Mouse (Mus musculus) kidney, postnatal 25 days (tissue): ENCODE results near the gene S100a13.

ENCODE experiments used
- DNase-seq, 2 experiments: peaks; one replicate each; pipeline ENCODE4 v3.0.0; 2021; ENCODE audit warnings: mixed read lengths in 2 of 2

S100a13 gene

DNA sequence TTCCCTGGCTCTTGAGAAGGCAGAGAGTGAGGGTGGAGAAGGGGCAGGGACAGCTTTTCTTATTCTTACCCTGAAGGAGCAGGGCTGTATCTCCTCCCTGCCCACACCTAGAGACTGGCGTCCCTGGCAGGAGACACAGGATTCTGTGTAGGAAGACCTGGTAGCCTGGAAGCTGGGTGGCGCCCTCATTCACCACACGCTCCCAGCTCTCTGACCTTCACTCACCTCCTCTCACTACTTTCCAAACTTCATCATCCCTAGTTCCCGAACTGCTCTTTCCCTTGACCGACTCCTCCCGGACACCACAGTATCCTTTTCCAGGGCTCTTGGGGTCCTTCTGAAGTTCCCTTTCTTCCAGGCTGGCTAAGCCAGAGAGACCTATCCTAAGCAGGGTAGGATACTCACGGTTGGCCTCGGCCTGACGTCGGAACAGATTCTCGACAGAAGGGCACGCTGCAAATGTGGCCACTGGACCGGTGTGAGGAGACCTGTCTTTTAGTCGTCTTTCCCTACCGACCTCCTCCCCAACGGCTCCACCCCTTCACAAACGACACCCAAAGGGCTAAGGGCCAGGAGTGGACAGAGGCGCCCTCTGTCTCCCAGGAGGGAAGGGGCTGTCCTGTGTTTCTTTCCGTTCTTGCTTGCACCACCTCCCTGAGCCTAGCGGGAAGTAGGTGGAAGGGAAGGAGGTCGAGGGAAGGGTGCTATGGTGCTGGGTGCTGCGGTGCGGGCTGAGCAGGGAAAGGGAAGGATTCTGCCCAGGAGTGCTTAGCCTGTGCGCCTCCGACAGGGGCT is at the start of gene S100a13, which contains the start of gene S100a1:
Gene S100a13, plus strand, starts transcription at position 640 of the 795 bp plus-strand sequence.
Gene S100a1, minus strand, starts transcription at position 597 of the 795 bp plus-strand sequence.
- DNase-seq = peak; percentile 85 to 95

- DNase-seq = peak; percentile 25 to 54
Observed at GRCm38 (mm10) chr3:90464552-90465080, 49.6 kb upstream of the S100a13 start.

- DNase-seq = peak; percentile 23 to 54
Observed at GRCm38 (mm10) chr3:90465081-90465685, 49.1 kb upstream of the S100a13 start.

DNA sequence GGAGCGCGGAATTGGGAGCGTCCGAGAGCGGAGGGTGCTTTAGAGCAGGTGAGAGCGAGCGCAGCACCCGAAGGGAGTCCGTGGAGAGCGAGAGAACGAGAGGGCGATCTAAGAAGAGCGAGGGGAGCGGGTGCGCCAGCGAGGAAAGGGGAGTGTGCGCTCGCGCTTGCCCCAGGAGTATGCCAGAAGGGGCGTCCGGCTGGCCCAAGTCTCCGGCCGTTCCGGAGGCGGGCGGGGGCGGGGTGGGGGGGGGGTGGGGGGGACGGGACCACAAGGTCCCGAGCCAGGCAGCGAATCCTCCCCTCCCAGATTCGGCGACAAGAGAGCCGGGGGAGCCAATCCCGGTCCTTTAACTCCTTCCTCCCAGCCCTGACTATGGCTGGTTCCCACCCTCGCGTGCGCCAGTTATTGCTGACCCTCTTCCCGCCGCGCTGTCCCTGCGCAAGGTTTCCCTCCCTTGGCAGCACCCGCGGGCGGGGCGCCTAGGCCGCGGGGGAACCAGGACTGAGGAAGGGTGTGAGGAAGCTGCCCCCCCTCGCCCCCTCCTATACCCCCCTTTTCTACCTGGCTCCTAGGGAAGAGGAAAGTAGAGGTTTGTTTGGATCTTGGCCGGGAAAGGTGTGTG is 48.4 kb upstream of the S100a13 start, which contains the start of gene Npr1:
Gene Npr1, minus strand, starts transcription at position 181 of the 625 bp plus-strand sequence.
- peak; percentile 60 to 82 for DNase-seq

DNA sequence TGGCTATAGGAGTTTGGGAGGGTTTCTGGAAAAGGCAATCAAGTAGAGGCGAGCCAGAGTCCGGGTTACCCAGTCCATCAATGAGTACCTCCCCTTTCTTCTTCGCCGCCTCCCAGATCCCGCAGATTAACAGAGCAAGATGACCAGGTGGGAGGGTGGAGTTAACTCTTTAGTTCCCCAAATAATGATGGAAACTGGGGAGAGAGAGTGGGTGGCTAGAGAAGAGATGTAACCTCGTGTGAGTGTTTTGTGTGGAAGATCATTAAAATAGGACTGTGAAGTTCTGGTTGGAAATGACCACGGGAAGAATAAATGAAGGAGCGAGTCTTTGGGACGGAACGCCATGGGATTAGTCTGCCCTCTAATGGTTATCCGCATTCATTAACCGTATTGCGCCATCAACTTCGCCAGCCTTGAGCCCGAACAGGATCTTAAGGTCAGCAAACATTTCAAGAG is 47.9 kb upstream of the S100a13 start:
- peak; percentile 71 to 76 for DNase-seq

- DNase-seq = no peak
Observed at GRCm38 (mm10) chr3:90467618-90468300, 46.5 kb upstream of the S100a13 start.

GRCm38 (mm10) chr3:90472213-90472612 is 42.0 kb upstream of the S100a13 start:
- DNase-seq = peak; percentile 67 to 75

DNA sequence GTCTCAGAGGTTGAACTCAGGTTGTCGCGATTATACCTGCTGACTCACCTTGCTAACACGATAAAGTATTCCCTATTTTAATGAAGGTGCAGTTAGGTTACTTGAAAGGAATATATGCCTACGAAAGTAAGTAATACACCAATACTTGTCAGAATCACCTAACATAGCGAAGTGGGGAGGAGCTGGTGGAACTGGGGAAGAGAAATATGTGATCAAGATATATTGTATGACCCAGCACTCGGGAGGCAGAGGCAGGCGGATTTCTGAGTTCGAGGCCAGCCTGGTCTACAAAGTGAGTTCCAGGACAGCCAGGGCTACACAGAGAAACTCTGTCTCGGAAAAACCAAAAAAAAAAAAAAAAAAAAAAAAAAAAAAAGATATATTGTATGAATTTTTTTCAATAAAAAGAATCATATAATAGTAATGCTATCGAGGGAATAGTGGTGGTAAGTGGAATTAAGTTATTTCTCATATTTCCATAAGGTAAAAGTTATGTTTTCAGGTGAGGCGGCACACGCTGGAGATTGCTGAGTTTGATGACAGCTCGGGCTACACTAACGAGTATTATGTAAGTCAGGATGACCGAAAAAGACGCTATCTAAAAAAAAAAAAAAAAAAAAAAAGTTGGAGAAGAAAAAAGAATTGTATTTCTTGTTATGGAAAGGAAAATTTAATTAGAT is 38.9 kb upstream of the S100a13 start:
- DNase-seq = peak in 1 of 2 experiments; percentile 21

DNA sequence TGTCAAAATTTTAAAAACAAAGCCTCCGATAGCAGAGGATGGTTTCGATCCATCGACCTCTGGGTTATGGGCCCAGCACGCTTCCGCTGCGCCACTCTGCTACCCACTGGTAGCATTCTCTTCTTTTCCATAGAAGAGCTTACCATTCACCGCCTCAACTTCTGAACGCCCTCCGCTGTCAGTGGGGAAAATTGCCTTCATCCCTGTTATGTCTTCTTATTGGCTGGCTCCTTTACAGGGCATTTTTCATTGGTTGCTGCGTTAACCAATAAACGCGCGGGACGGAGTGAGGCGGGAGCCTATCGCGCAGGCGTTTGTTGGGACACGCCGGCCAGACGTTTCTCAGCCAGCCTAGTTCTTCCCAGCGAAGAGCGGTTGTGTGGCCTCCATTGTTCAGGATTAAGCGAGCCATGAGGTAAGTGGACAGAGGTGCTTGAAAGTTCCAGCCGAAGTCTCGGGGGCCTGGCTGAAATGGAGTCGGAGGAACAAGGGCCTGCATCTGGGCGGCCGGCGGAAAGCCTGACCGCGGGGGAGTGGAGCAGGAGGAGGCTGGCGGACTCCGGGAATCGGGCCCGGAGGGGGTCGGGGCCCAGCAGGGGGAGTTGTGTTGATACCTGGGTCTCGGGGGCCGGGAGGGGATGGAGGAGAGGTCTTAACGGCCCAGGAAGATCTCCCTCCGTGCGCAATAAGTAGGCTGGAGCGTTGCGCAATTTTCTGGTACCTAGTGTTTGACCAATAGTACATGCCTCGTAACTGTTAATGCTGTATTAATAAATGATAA is 38.2 kb upstream of the S100a13 start, which contains the start of gene Ilf2:
Gene Ilf2, plus strand, starts transcription at position 296 of the 781 bp plus-strand sequence.
- DNase-seq = peak; percentile 94 to 98

DNA sequence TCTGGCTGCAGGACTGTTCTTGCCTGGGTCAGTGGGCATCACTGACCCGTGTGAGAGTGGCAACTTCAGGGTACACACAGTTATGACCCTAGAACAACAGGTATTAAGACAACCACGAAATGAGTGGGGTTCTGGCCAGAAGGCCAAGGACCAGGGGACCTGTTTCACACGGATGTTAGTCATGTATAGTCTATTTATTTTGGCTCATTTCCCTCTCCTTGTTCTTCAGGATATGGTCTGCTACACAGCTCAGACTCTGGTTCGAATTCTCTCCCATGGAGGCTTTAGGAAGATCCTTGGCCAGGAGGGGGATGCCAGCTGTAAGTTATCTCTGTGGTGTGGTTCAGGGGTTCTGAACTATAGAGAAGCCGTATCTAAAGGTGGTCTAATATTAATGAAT is 27.2 kb upstream of the S100a13 start:
- peak in 1 of 2 experiments; percentile 51 for DNase-seq

GRCm38 (mm10) chr3:90488576-90488975 is 25.7 kb upstream of the S100a13 start:
- DNase-seq = no peak

DNA sequence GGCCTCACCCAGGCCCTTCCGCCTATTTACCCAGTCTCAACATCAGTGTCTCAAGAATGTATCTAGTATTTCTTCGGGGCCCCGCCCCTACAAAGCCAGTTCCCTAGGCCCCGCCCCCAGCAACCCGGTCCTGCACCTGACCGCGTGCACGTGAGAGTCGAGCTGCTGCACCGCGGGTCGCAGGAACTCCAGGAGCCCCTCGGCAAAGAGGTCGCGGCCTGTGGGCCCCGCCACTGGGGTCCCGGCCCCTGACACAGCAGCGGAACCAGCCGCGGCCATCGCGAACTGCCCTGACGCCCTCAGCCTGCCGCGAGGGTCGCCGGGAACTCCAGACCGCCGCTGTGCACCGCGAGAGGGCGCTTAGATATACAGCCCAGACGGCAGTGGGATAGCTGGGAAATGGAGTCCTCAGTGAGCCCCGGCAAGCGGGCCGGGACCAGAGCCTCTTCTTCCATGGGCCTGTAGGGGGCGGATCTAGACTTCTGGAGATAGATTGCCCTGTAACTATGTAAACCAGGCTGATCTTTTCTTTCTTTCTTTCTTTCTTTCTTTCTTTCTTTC is 23.5 kb upstream of the S100a13 start, which contains the start of gene Snapin:
Gene Snapin, minus strand, starts transcription at position 338 of the 561 bp plus-strand sequence.
- DNase-seq = peak; percentile 97

DNA sequence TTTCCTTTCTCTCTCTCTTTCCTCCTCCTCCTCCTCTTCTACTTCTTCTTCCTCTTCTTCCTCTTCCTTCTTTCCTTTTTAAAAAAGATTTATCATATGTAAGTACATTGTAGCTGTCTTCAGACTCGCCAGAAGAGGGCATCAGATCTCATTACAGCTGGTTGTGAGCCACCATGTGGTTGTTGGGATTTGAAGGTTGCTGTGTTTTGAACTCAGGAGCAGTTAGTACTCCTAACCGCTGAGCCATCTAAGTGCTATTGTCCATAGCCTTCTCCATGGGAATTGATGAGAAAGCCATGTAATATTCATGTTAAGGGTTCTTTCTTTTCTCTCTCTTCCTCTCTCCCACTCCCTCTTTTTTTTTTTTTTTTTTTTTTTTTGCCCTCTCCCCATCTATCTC is 22.9 kb upstream of the S100a13 start:
- peak; percentile 50 to 68 for DNase-seq

GRCm38 (mm10) chr3:90493831-90494540 is 20.2 kb upstream of the S100a13 start:
- DNase-seq = no peak

- no peak for DNase-seq
Observed at GRCm38 (mm10) chr3:90495850-90496525, 18.2 kb upstream of the S100a13 start.

- no peak for DNase-seq
Observed at GRCm38 (mm10) chr3:90497597-90497996, 16.6 kb upstream of the S100a13 start.

DNA sequence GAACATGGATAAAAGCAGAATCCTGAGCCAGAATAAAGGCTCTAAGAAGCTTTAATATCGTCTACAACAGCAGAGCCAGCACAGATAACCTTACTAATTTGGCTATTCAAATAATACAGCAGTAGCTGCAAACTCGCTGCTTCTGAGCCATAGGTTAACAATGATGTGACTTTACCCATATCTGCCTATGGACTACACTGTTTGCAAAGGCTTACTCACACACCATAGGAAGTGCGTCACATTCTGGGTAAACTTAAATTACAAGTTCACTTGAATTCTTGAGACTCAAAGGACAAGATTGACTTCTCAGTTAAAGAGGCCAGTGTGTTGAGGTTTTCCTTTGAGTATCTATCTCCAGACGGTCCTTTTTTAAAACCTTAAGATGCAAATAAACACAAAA is 10.8 kb upstream of the S100a13 start:
- DNase-seq = no peak

DNA sequence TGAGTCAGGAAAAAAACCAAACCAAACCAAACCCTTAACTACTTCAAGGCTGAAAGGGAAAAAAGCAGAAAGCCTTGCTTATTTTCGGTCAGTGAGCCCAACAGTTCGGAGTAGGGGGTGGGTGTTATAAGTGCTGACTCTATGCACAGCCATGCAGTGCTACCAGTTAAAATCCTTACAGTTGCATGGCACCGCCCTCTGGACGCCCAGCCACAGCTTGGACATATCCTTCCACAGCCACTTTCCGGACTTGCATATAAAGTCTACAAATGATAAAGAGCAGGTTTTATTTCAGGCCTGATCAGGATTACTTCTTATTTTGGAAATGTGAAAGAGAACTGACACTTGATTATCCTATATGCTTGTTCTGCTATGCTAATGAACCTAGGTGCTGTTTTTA is 9.0 kb upstream of the S100a13 start:
- no peak for DNase-seq

DNA sequence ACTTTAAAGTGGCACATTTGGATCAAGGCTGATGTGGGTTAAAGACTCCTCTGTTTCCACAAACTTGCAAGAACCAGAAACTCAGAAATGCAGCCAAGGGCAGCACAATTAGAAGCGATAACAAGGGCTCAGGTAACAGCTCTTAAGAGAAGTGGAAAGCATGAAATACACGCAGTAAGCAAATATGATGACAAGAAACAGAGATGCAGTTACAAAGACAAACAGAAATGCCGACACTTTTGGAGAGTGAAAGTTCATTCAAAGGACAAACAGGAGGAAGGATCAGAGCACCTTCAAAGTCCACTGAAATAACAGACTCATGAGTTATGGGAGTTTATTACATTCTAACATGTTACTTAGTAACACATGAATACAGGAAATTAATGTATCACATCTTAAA is 7.9 kb upstream of the S100a13 start:
- DNase-seq = no peak
